Mouse (Mus musculus): ENCODE measurements around the gene Sppl3. TPM values are rescaled to one million over a fixed set of nuclear protein-coding genes. Genes with fewer than 3 reads are reported as not detected.
"Not testable (repeated sequence)": the region's sequence is repeated elsewhere in the genome, so short reads cannot be mapped to it uniquely, and the experiment has no call there.

The Sppl3 gene
- total RNA-seq, 1 experiment, result 56.1 TPM

DNA sequence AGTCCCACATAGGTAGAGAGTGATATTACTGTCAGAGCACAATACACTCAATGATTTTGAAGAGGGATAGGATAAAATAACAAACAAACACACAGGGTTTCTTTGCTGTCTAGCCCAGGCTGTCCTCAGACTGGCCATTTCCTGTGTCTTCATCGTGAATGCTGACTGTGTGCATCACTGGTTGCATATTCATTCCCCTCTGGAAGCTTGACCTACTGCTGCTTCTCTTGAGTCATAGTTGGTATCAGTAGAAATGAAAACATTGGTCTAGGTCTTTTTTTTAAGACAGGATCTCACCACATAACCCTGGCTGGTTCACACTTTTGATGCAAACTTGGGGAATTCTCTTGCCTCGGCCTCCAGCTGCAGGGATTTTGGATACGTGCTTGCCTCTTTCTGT is 58.7 kb downstream of the Sppl3 start:
- Histone ChIP-seq H3K36me3 (ENCODE audit: control insufficient read depth, insufficient read depth, low read length, poor library complexity, severe bottlenecking) (peaks cover 4% of the 10 kb centered on the region; the same call in 1 of the 2 replicates), H3K27ac (ENCODE audit: insufficient read depth, low read depth, low read length, poor library complexity, severe bottlenecking) (no peak overlapping the region), H3K4me1 (ENCODE audit: control insufficient read depth in 2 of 2, insufficient read depth in 2 of 2, low read length in 2 of 2, poor library complexity in 1 of 2) (peaks cover 0 to 12% of the 10 kb centered on the region in 2 experiments; a peak in 2 of 4 replicates), H3K9ac (ENCODE audit: insufficient read depth, low read depth, low read length, poor library complexity, severe bottlenecking) (no peak overlapping the region), H3K9me3 (ENCODE audit: control insufficient read depth, insufficient read depth, low read depth, low read length) (no peaks in the 10 kb centered on the region), H3K4me3 (ENCODE audit: insufficient read depth in 1 of 2, low read depth in 1 of 2, low read length in 2 of 2, poor library complexity in 1 of 2, severe bottlenecking in 1 of 2) (no peak overlapping the region)
- in situ Hi-C loops (cut with MboI; ENCODE audit: low sequenced_read_pairs in 2 of 2, unreplicated experiment in 2 of 2), result no loop called here
- DNase-seq (ENCODE audit: low read depth, low spot score), result no peak
- TF ChIP-seq MAFK (IDR thresholded peaks at IDR 0.05; ENCODE audit: insufficient read depth, low read depth, low read length) (no peak), ZNF384 (IDR thresholded peaks at IDR 0.05; ENCODE audit: low read depth, low read length) (no peak), ZC3H11A (IDR thresholded peaks at IDR 0.05; ENCODE audit: borderline replicate concordance, low read depth, low read length) (no peak), HCFC1 (IDR thresholded peaks at IDR 0.05; ENCODE audit: borderline replicate concordance, insufficient read depth, low read length) (no peak), CHD2 (IDR thresholded peaks at IDR 0.05; ENCODE audit: low read depth, low read length) (no peak)

DNA sequence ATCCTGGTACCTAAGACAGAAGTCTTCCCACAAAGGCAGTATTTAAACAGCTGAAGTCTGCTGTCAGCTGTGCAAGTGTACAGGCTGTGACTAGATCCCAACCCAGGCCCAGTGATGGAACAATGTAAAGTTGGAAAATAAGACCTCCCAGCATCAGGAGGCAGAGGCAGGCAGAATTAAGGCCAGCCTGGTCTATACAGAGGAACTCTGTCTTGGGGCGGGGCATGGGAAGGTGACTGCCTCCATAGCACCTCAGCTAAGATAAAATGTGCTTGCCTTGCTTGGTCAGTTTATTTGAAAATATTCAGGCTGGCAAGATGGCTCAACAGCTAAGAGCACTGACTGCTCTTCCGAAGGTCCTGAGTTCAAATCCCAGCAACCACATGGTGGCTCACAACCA is 59.5 kb downstream of the Sppl3 start:
- no peak for DNase-seq (ENCODE audit: low read depth, low spot score)
- no peak overlapping the region for H3K4me3 ChIP-seq (ENCODE audit: insufficient read depth in 1 of 2, low read depth in 1 of 2, low read length in 2 of 2, poor library complexity in 1 of 2, severe bottlenecking in 1 of 2)
- TF ChIP-seq ZNF384 (IDR thresholded peaks at IDR 0.05; ENCODE audit: low read depth, low read length), result no peak
- TF ChIP-seq MAFK (IDR thresholded peaks at IDR 0.05; ENCODE audit: insufficient read depth, low read depth, low read length), result no peak
- no peak for TF ChIP-seq CHD2 (IDR thresholded peaks at IDR 0.05; ENCODE audit: low read depth, low read length)
- no peak for TF ChIP-seq ZC3H11A (IDR thresholded peaks at IDR 0.05; ENCODE audit: borderline replicate concordance, low read depth, low read length)
- no peak for TF ChIP-seq HCFC1 (IDR thresholded peaks at IDR 0.05; ENCODE audit: borderline replicate concordance, insufficient read depth, low read length)
- no peaks in the 10 kb centered on the region for H3K9me3 ChIP-seq (ENCODE audit: control insufficient read depth, insufficient read depth, low read depth, low read length)
- in situ Hi-C loops (cut with MboI; ENCODE audit: low sequenced_read_pairs in 2 of 2, unreplicated experiment in 2 of 2), result no loop called here
- peaks cover 8% of the 10 kb centered on the region; the same call in 1 of the 2 replicates for H3K36me3 ChIP-seq (ENCODE audit: control insufficient read depth, insufficient read depth, low read length, poor library complexity, severe bottlenecking)
- peaks cover 0 to 12% of the 10 kb centered on the region in 2 experiments; a peak in 2 of 4 replicates for H3K4me1 ChIP-seq (ENCODE audit: control insufficient read depth in 2 of 2, insufficient read depth in 2 of 2, low read length in 2 of 2, poor library complexity in 1 of 2)
- no peak overlapping the region for H3K9ac ChIP-seq (ENCODE audit: insufficient read depth, low read depth, low read length, poor library complexity, severe bottlenecking)
- no peak overlapping the region for H3K27ac ChIP-seq (ENCODE audit: insufficient read depth, low read depth, low read length, poor library complexity, severe bottlenecking)

DNA sequence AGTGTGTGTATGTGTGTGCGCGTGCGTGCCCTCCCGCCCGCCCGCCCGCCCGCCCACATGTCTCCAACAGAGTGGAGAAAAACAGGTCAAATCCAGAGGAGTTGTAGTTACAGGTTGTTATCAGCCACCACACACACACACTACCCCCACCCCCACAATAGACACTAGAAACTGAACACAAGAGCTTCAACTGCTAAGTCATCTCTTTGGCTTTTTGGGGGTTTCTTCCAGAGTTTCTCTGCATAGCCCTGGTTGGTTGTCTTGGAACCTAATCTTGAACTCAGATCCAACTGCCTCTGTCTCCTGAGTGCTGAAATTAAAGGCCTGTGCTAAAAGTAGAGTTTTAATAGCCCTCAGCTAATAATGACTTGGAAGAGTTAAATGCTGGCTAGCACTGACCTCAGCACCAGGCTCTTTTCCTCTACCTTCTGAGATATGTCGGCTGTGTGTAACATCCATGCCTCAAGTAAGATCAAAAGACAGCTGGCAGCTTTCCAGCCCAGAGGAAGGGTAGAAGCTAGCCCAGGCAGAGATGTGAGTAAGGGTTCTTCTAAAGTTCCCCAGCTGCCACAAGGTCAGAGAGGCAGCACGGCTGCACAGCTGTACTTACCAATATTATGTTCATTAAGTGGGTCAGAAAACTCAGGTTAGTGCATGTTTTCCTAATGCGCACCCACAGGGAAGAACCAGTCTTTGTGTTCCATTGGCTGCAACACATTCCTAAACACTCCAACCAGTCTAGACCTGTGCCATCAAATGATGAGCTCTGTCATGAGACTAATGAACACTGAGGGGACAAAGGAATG is 60.4 kb downstream of the Sppl3 start:
- H3K9me3 ChIP-seq (ENCODE audit: control insufficient read depth, insufficient read depth, low read depth, low read length), result no peaks in the 10 kb centered on the region
- no peak for TF ChIP-seq HCFC1 (IDR thresholded peaks at IDR 0.05; ENCODE audit: borderline replicate concordance, insufficient read depth, low read length)
- TF ChIP-seq ZNF384 (IDR thresholded peaks at IDR 0.05; ENCODE audit: low read depth, low read length), result no peak
- TF ChIP-seq ZC3H11A (IDR thresholded peaks at IDR 0.05; ENCODE audit: borderline replicate concordance, low read depth, low read length), result no peak
- TF ChIP-seq MAFK (IDR thresholded peaks at IDR 0.05; ENCODE audit: insufficient read depth, low read depth, low read length), result no peak
- no peak for TF ChIP-seq CHD2 (IDR thresholded peaks at IDR 0.05; ENCODE audit: low read depth, low read length)
- H3K36me3 ChIP-seq (ENCODE audit: control insufficient read depth, insufficient read depth, low read length, poor library complexity, severe bottlenecking), result peaks cover 8% of the 10 kb centered on the region; the same call in 1 of the 2 replicates
- H3K4me1 ChIP-seq (ENCODE audit: control insufficient read depth in 2 of 2, insufficient read depth in 2 of 2, low read length in 2 of 2, poor library complexity in 1 of 2), result peaks cover 0 to 11% of the 10 kb centered on the region in 2 experiments; a peak in 2 of 4 replicates
- H3K4me3 ChIP-seq (ENCODE audit: insufficient read depth in 1 of 2, low read depth in 1 of 2, low read length in 2 of 2, poor library complexity in 1 of 2, severe bottlenecking in 1 of 2), result no peak overlapping the region
- no peak for DNase-seq (ENCODE audit: low read depth, low spot score)
- in situ Hi-C loops (cut with MboI; ENCODE audit: low sequenced_read_pairs in 2 of 2, unreplicated experiment in 2 of 2), result no loop called here
- H3K27ac ChIP-seq (ENCODE audit: insufficient read depth, low read depth, low read length, poor library complexity, severe bottlenecking), result no peak overlapping the region
- H3K9ac ChIP-seq (ENCODE audit: insufficient read depth, low read depth, low read length, poor library complexity, severe bottlenecking), result no peak overlapping the region

DNA sequence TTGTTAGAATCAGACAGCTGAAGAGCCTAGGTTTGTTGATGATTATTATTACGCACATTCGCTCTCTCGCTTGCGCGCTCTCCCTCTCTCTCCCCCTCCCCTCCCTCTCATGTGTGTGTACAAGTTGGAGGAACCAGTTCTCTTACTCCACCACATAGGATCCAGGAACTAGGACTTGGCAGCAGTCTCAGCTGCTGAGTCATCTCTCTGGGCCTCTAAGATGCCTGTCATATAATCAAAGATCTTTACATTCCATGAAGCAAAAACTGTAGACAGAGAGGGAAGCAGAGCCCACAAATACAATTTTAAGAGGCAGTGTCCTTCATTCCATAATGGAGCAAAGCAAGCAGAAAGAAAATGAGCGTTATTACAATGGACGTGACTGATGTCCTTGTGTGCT is 61.2 kb downstream of the Sppl3 start:
- Histone ChIP-seq H3K4me1 (ENCODE audit: control insufficient read depth in 2 of 2, insufficient read depth in 2 of 2, low read length in 2 of 2, poor library complexity in 1 of 2) (peaks cover 0 to 10% of the 10 kb centered on the region in 2 experiments; a peak in 2 of 4 replicates), H3K9ac (ENCODE audit: insufficient read depth, low read depth, low read length, poor library complexity, severe bottlenecking) (no peak overlapping the region), H3K27ac (ENCODE audit: insufficient read depth, low read depth, low read length, poor library complexity, severe bottlenecking) (no peak overlapping the region), H3K9me3 (ENCODE audit: control insufficient read depth, insufficient read depth, low read depth, low read length) (no peaks in the 10 kb centered on the region), H3K36me3 (ENCODE audit: control insufficient read depth, insufficient read depth, low read length, poor library complexity, severe bottlenecking) (peaks cover 8% of the 10 kb centered on the region; the same call in 1 of the 2 replicates), H3K4me3 (ENCODE audit: insufficient read depth in 1 of 2, low read depth in 1 of 2, low read length in 2 of 2, poor library complexity in 1 of 2, severe bottlenecking in 1 of 2) (no peak overlapping the region)
- in situ Hi-C loops (cut with MboI; ENCODE audit: low sequenced_read_pairs in 2 of 2, unreplicated experiment in 2 of 2), result no loop called here
- DNase-seq (ENCODE audit: low read depth, low spot score), result no peak
- TF ChIP-seq CHD2 (IDR thresholded peaks at IDR 0.05; ENCODE audit: low read depth, low read length), result no peak
- TF ChIP-seq MAFK (IDR thresholded peaks at IDR 0.05; ENCODE audit: insufficient read depth, low read depth, low read length), result no peak
- no peak for TF ChIP-seq ZC3H11A (IDR thresholded peaks at IDR 0.05; ENCODE audit: borderline replicate concordance, low read depth, low read length)

DNA sequence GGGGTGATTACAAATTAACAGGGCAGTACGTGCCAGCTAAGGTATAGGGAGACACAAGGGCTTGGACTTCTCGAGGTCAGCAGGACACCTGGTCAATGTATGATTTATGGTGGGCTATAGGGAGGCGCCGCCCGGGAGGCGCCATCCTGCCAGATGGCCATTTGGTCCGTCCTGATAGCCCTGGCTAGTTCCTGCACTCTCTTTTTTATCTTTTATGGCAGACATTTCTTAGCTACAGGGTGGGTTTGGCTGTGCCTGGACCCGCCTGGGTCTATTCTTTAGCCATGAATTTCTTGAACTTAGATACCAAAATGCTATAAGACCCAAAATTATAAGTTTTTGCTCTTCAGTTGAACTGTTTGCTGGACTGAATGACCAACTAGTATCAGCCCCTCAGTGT is 62.4 kb downstream of the Sppl3 start:
- in situ Hi-C loops (cut with MboI; ENCODE audit: low sequenced_read_pairs in 2 of 2, unreplicated experiment in 2 of 2); H3K9me3 ChIP-seq (ENCODE audit: control insufficient read depth, insufficient read depth, low read depth, low read length); DNase-seq (ENCODE audit: low read depth, low spot score); H3K4me1 ChIP-seq (ENCODE audit: control insufficient read depth in 2 of 2, insufficient read depth in 2 of 2, low read length in 2 of 2, poor library complexity in 1 of 2); H3K36me3 ChIP-seq (ENCODE audit: control insufficient read depth, insufficient read depth, low read length, poor library complexity, severe bottlenecking); H3K9ac ChIP-seq (ENCODE audit: insufficient read depth, low read depth, low read length, poor library complexity, severe bottlenecking); H3K27ac ChIP-seq (ENCODE audit: insufficient read depth, low read depth, low read length, poor library complexity, severe bottlenecking); H3K4me3 ChIP-seq (ENCODE audit: insufficient read depth in 1 of 2, low read depth in 1 of 2, low read length in 2 of 2, poor library complexity in 1 of 2, severe bottlenecking in 1 of 2): not testable (repeated sequence)
